Mouse (Mus musculus) kidney, adult 18-20 months (tissue): ENCODE measurements around the gene Cacna1f.
A peak's percentile ranks its signal among the peaks of the same experiment; 100 is the strongest.

ENCODE experiments used
- DNase-seq: peaks from one replicate; pipeline ENCODE4 v3.0.0; 2021

Gene Cacna1f

GRCm38 (mm10) chrX:7678986-7679385 lies 72.1 kb downstream of the Cacna1f start:
- no peak for DNase-seq

GRCm38 (mm10) chrX:7679405-7680056 lies 72.6 kb downstream of the Cacna1f start:
- peak; percentile 93 for DNase-seq

GRCm38 (mm10) chrX:7680057-7680412 lies 73.2 kb downstream of the Cacna1f start:
- DNase-seq, result no peak

- peak; percentile 68 for DNase-seq
Observed at GRCm38 (mm10) chrX:7680864-7681263, 74.0 kb downstream of the Cacna1f start, which contains the start of gene Magix. TSS of gene Magix (minus strand) at chrX:7681251.
